9 mouse cellular contexts compared by ENCODE assay signal in the genomic region with DNA sequence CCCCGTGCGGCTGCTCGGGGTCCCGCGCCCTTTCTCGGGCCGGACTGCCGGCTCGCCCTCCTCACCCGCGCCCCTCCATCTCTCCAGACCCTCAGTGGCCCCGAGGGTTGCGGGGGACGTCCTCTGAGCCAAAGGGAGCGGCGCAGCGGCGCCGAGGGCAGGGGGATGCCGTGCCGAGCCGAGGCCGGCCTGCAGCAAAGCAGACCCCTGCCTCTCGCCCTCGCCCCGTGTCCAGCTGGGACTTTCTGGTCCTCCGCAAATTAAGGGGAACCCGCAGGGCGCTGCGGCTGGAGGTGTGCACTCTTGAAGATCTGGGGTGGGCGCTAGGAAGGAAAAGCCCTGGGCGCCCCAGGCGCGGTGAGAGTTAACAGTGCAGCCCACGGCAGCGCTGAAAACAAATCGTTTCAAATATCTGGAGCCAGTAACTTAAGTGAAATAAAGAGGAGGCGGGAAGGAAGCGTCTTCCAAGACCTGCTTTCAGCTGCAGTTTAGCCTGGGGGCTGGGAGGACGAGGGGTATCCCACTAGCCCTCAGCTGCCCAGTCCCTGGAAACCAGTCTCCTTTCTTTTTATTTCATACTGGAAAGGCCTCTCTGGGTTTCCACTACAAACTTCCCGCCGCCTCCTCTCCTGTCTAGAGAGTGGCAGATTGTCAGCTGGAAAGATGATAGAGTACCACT. TPM values are rescaled to one million over a fixed set of nuclear protein-coding genes. Genes with fewer than 3 reads are reported as not detected.
A peak's percentile ranks its signal among the peaks of the same experiment; 100 is the strongest.
DNase-seq lines count a peak whose midpoint lies in the region; ATAC-seq lines count a peak whose summit lies in the region.
"Had no signal": no experiment of that assay in that cellular context is flagged by ENCODE, and none has a peak within 500 bp of the region (broad histone marks: within the 10 kb centered on the region; RNA-seq: fewer than 3 reads in every experiment).

No protein-coding gene starts in this region.

- peak overlapping the region; percentile 62 for H3K9ac ChIP-seq in liver, embryonic 11.5 days (ENCODE audit: low read depth, low read length)
- peak overlapping the region; percentile 91 for H3K9ac ChIP-seq in neural tube, embryonic 15.5 days (replicated peaks)

- no peaks in the 10 kb centered on the region for H3K36me3 ChIP-seq in liver, embryonic 11.5 days (ENCODE audit: control insufficient read depth, insufficient read depth, low read length)
- no peaks in the 10 kb centered on the region for H3K36me3 ChIP-seq in neural tube, embryonic 15.5 days

- H3K4me1 ChIP-seq in liver, embryonic 11.5 days (replicated peaks; ENCODE audit: control insufficient read depth, insufficient read depth, low read length) = peaks cover 3% of the 10 kb centered on the region; the same call in 1 of the 2 replicates
- peaks cover 58% of the 10 kb centered on the region for H3K4me1 ChIP-seq in neural tube, embryonic 15.5 days

- peak overlapping the region; percentile 60 for H3K4me3 ChIP-seq in liver, embryonic 11.5 days (ENCODE audit: low read depth, low read length)
- H3K4me3 ChIP-seq in neural tube, embryonic 15.5 days (replicated peaks) = peak overlapping the region; percentile 87

- 2% methylated on average over 42 of the region's 42 CpGs for WGBS in liver, embryonic 11.5 days
- WGBS in neural tube, embryonic 15.5 days = under 1% methylated on average over 40 of the region's 42 CpGs

- peak overlapping the region; percentile 62; the same call in 1 of the 2 replicates for H3K27ac ChIP-seq in liver, embryonic 11.5 days (ENCODE audit: low read depth, low read length)
- H3K27ac ChIP-seq in neural tube, embryonic 15.5 days (replicated peaks) = peak overlapping the region; percentile 96
- H3K27ac ChIP-seq: macrophage had no signal

- peaks cover 55% of the 10 kb centered on the region for H3K27me3 ChIP-seq in liver, embryonic 11.5 days (replicated peaks; ENCODE audit: control insufficient read depth, insufficient read depth, low read length)
- no peaks in the 10 kb centered on the region for H3K27me3 ChIP-seq in neural tube, embryonic 15.5 days (replicated peaks)

- peak; percentile 35 for ATAC-seq in frontal cortex, adult (ENCODE audit: low TSS enrichment)
- peak; percentile 31 for ATAC-seq in liver, embryonic 11.5 days (replicated peaks; ENCODE audit: low FRiP score)
- ATAC-seq in neural tube, embryonic 15.5 days (ENCODE audit: low FRiP score) = peak; percentile 70

- no peaks in the 10 kb centered on the region for H3K9me3 ChIP-seq in liver, embryonic 11.5 days (ENCODE audit: control insufficient read depth, low read length)
- no peaks in the 10 kb centered on the region for H3K9me3 ChIP-seq in neural tube, embryonic 15.5 days (replicated peaks)

- peak; percentile 87 for DNase-seq in heart, adult 11 months
- no peak for DNase-seq in heart, adult 8-10 months (ENCODE audit: low spot score)
- DNase-seq in T-cell, adult 2 months (ENCODE audit: low spot score) = peak; percentile 9
- peak; percentile 24 for DNase-seq in induced T-regulatory cell, adult 2 months (ENCODE audit: low read depth)
- peak; percentile 56 for DNase-seq in liver, embryonic 11.5 days (ENCODE audit: low spot score)
- DNase-seq in spleen, postnatal 4 days (ENCODE audit: low spot score in 2 of 2) = no peak

- peak overlapping the region; percentile 81 for H3K4me2 ChIP-seq in liver, embryonic 11.5 days
- peak overlapping the region; percentile 88 for H3K4me2 ChIP-seq in neural tube, embryonic 15.5 days

RNA-seq across cellular contexts. Expression of a gene that starts 36.9 kb away (rescaled TPM):
- total RNA-seq in heart, adult 8-10 months (2022) = 1 to 10 TPM; 1.4 to 2.4 (median 1.7) TPM
- polyA plus RNA-seq in liver, embryonic 11.5 days (2014; fragmentation: Nextera tagmentation; extraction: Ambion mirVana) = 4.4 and 4.7 TPM in 2 replicates
- polyA plus RNA-seq in neural tube, embryonic 15.5 days (2015; fragmentation: Nextera tagmentation; extraction: Ambion mirVana) = 22.9 and 33.1 TPM in 2 replicates

Comparison
In these comparisons a context has a peak if more than half of its experiments do, and no peak if none do; other contexts are left out.
1. DNase-seq: peak in heart, adult 11 months (single experiment), T-cell, adult 2 months (single experiment), induced T-regulatory cell, adult 2 months (single experiment) and liver, embryonic 11.5 days (single experiment); none in heart, adult 8-10 months (single experiment) and spleen, postnatal 4 days (0 of 2).
2. Peak in every context shown above with its lines, with median percentiles within 50 percentile points of each other: ATAC-seq.